Mouse (Mus musculus): ENCODE measurements around the gene Vmac.

Gene Vmac

DNA sequence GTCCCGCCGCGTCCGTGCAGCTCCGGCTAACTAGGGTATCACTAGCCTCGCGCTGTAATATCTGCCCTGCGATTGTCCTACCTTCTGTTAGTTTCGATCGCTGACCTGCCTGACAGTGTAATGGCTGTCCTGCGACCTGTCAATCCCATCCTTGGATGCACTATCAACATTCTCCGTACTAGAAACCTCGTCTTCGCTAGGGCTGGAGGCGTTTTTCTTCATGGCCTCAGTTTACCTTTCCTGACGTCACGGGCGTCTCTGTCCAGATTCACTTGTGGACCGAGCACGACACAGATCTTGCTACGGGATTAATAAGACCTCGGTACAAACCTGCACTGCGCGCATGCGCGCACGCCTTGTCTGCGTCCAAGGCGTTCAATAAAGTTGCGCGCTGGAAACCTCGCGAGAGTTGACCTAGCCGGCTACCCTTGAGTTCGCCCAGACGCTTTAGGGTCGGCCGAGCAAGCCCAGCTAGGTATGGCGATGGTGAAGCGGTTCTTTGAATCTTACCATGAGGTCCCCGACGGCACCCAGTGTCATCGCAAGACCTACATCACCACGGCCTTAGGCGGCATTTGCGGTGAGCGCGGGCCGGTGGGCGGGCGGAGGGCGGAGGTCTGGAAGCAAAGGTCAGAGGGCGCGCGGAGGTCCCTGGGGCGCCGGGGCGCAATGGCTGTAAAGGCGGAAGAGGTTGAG, at the start of gene Vmac, which contains the start of gene Ndufa11:
Gene Vmac (minus strand): TSS at position 660 of the 696 bp plus-strand sequence.
Gene Ndufa11 (plus strand): TSS at position 405 of the 696 bp plus-strand sequence.
- WGBS: under 1% methylated on average over 59 of the region's 59 CpGs

DNA sequence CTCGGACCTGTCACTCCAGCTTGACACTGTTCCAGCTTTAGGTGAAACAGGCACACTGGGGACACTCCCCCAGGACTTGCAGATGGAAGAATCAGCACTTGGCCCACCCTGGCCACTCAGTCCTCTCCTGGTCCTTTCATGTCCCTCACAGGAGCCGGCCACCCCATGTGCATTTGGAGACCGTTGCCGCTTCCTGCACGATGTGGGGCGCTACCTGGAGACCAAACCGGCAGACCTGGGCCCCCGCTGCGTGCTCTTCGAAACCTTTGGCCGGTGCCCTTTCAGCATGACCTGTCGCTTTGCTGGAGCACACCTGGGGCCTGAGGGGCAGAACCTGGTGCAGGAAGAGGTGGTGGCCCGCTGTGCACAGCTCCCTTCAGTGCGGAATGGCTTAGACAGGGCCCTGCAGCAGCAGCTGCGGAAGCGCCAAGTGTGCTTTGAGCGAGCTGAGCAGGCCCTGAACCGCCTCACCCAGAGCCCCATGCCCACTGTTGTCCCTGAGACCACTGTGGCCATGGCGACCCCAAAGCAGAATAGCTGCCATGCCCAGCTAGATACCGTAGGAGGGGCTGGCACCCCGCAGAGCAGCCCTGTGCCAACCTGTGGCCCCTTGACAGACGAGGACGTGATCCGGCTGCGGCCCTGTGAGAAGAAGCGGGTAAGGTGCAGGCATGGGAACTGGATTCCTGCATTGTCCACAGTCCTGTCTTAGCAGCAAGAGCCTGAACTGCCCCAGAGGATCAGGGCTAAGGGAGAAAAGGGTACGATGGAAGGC, 49.0 kb upstream of the Vmac start:
- WGBS: 95% methylated on average over 27 of the region's 27 CpGs

DNA sequence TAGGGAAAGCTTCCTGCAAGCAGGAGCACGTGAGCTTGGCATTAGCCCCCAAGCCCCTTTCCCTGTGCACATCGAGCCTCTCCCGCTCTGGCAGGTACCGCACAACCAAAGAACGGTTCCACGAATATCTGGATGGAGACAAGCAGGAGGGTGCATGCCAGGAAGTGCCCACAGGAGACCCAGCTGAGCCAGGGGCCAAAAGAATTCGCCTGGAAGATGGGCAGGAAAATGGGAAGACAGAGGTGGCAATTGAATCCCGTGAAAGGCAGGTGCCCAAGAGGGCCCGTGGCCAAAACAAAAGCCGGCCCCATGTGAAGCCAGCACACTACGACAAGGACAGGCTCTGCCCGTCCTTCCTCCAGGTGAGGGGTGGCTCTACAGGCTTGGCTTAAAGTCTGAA, 47.6 kb upstream of the Vmac start:
- 35% methylated on average over 12 of the region's 12 CpGs for WGBS

DNA sequence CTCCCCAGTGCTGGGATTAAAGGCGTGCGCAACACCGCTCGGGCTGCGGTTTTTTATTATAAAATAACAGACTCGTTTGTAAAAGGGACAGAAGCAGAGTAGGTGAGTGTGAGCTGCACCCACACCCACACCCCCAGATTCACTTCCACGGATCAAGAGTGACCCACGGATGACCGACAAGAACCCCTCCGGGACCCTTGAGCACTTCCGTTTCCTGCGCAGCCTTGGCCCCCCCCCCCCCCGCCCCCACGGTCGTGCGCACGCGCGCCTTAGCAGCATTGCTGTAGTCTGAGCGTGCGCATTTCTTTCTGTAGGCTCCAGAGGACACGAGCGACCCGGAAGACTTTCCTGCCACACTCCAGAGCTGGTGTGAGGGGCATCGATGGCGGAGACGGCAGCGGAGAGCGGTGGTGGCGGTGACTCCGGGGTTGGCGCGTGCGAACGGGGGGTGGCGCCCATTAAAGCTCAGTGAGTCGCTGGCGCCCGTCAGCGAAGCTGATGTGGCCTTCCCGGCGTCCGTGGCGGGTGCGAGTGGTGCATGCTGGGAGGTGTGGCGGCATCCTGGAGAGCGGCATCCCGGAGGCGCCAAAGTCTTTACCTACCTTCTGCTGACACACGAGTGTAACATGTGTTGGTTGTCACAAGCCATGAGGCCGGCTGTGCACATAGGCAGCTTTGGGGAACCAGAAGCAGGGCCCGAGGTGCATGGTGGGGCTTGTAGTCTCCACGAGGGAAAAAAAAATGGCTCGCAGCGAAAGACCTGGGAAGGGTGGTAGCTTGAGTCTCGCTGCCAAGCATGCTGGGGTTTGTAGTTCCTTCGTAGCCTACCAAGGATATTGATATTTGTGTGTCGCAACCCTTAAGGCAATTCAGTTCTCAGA, 46.9 kb upstream of the Vmac start, which contains the start of gene Dus3l:
Gene Dus3l (plus strand): TSS at position 284 of the 881 bp plus-strand sequence.
- under 1% methylated on average over 58 of the region's 58 CpGs for WGBS

DNA sequence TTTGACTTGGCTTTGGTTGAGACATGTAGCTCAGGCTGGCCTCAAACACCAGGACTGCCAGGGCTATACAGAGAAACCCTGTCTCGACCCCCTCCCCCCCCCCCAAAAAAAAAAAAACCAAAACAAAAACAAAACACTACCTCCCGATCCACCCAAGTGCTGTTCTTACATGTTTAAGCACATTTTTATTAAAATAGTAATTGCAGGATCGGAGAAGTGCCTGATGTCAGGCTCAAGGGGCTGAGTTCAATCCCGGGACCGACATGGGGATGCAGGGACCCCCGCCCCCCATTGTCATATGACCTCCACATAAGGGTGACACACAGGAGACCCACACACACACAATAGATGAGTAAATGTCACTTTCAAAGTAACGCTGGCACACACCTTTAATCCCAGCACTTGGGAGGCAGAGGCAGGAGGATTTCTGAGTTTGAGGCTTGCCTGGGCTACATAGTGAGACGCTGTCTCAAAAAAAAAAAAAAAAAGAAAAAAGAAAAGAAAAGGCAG, 46.0 kb upstream of the Vmac start:
- WGBS: 76% methylated on average over 8 of the region's 8 CpGs

DNA sequence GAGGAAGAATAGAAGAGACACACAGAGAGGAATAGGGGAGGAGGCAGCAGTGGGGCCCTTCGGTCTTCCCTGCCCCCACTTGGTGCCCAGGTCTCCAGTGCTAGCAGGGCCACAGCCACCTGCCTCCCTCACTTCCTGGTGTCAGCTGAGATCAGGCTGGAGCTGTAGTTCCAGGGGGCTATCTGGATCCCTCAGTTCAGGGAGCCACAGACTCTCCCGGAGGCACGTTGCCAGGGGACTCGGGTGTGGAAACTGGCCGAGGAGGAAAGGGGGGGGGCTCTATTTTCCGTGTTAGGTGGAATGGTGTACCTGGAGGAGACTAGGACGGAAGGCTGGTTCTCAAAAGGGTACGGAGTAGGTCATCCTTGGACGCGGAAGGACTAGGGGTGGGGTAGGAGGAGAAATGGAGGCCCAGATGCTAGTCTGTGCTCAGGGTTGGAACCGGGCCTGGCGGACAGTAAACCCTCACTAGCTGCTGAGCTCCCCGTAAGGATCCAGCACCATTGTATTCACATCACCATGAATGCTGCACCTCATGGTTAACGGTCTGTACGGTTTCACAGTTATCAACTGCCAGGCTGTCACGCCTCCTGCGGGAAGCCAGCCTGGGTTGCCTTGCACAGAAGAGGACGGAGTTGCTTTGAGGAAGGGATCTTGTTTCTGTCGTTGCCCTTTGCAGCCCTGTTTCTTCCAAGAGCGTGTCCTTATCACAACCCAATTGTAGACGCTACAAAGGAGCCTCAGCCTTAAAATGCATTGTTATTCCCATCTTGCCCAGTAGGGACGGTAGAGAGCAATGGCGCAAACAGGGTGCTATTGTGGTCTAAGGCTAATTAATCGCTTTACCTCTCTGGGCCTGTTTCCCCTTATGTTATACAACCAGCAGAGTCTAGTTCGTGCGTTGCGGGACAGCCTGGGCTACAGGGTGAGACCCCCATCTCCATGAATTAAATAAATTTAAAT, 45.2 kb upstream of the Vmac start:
- WGBS: 37% methylated on average over 27 of the region's 27 CpGs

DNA sequence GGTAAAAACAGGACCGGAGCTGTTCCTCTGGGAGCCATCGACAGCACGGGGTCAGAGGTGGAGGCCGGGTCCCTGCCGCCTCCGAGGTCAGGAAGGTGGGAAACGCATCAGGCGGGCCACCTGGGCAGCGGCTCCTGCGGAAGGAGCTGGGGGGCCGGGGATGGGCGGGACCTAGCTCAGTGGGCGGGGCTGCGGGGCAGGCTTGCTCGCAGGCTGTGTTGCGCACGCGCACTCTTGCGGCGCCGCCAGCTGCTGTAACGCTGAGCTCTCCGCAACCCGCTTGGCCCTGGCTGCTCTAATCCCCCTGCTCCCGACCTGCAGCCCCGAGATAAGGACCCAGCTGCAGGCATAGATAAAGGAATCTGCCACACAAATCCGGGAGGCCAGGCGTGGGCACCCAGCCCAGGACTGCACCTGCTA, 44.2 kb upstream of the Vmac start:
- WGBS: under 1% methylated on average over 28 of the region's 28 CpGs

DNA sequence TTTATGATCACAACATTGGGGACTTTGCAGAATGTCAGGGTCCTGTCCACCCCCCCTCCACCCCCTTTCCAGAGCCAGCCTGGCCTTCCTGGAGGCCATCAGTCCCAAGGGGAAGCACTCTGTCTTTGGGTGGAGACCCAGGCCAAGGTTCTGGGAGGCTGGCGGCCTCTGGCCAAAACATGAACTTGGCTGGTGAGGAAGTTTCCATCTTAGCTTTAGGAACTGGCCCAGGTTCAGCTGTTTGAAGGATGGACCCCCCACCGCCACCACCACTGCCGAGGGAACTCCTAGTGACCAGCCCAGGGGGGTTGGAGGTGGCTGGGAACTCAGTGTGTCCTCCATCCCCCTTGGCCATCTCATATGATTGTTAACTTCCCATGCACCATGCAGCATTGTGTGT, 43.3 kb upstream of the Vmac start:
- WGBS: 57% methylated on average over 3 of the region's 3 CpGs

DNA sequence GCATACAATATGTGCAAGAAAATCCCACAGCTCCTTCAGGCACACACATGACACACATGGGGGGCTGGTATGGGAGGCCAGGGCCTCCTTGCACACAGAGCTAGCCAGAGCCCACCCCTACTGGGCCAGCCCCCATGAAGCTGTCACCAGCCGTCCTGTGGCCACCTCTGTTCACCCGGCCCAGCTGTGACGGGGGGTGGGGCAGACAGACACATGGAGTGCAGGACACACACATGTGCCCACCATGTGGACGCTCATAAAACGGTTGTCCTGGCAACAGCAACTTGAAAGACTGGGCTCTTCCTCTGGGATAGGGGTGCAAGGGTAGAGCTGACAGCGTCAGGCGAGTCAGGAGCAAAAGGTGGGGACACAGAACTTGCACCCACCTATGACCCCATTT, 41.4 kb upstream of the Vmac start:
- WGBS: 60% methylated on average over 7 of the region's 7 CpGs

DNA sequence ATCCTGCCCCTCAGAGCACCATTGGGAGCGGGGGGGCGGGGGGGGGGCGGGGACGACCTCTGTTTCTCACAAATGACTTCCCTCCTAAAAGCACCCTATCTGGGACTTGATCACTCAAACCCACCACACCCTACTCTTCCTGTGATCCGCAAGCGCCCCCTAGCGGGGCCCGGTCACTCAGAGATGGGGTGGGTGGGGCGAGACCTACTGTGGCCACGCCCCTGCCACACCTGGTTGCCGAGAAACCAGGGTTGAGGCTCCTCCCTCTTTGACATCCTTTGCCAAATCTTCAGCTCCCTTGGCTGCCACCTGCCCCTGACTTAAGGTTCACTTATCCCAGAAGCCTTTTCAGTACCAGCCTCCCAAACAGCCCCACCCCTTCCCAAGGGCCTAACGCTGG, 40.3 kb upstream of the Vmac start:
- 7% methylated on average over 12 of the region's 12 CpGs for WGBS

DNA sequence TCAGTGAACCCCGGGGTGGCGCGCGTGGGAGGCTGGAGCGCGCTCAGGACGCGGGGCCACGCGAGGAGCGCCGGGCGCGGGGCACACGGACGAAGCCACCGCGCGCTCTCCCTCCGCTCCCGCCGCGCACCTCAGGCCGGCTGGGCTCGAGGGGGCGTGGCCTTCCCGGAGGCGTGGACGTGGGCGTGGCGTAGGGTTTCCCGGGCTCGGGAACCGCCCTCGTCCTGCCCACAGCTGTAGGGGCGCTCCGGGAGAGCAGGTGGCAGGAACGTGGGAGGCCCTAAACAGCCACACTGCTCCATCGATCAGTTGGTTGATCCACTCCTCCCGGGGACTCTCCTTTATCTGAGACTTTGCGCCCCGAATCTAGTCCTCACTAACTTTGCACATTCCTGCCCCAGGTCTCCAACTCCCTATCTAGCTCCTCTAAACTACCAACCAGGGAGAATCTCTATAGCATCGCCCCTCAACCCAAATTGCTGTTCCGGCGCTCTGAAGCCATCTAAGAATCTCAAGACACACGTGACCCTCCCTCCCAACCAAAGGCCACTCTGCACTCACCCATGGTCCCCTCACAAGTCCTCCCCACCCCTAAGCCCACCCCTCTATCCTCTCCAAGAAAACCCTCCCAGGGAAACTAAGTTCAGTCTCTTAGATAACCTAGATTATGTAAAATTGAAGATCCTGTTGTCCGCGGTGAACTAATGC, 39.7 kb upstream of the Vmac start, which contains the start of gene Nrtn:
Gene Nrtn (minus strand): TSS at position 115 of the 708 bp plus-strand sequence.
- WGBS: under 1% methylated on average over 48 of the region's 48 CpGs

DNA sequence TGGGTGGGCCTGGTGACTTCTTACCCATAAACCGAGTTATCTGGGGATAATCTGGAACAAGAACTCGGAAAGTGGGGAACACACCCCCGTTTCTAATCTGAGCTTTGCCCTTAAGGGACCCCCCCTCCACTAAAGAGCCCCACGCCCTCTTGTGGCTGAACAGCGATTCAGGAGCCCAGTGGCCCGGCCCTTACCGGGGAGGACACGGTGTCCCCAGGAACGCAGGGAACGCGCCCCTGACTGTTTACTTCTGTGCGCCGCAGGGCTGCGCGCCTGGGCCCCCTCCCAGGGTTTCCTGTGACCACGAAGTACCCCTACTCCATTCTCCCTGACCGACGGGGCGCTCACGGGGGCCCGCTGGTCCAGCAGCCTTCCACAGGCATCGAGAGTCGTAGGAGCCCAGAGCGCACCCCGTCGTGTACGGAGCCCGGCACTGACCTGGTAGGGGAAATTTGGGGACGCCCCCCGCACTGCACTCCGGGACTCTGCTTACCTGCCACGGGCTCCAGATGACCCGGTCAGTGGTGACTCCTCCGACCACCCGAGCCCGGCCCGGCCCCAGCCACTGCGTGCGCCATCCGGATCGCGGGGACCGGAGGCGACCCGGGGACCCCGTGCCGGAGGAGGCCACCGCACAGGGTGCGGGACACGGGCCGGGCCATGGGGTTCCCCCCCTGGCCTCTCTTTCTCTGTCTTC, 39.0 kb upstream of the Vmac start:
- WGBS: 1% methylated on average over 51 of the region's 51 CpGs

DNA sequence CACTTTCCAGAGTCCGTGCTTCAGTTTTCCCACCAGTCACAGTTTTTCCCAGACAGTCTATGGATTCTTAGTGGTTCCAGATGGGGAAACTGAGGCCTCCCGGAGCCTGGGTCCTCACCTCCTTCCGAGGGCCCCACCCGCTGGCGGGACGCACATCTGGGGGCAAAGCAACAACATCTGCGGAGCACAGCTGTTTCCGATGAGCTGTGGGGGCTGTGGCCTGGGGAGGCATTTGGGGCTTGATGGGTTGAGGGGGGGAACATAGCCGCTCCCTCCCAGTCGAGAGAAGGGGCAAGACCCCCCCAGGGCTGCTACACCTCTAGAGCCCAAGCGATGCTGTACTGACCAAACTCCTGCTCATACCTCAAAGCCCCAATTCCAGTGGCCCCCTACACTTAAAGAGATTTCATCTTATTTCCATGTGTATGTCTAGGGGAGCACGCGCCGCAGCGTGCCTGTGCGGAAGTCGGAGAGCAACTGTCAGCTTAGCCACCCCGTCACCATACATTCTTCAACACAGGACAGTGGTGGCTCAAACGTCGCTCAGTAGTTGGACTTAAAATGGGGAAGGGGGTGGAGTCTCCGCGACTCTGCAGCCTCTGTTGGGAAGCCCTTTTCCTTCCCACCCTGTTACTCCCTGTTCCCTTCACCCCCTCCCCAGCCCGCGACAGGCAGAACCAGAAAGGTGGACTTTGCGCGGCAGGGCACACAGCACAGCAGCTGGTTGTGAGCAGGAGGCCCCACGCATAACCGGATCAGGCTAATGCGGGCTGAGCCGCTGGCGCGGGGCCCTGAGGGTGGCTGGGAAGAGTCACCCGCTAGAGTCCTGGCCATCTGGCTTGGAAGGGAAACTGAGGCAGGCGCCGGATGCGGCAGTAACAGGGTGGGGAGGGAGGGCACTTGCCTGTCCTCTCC, 36.7 kb upstream of the Vmac start:
- 16% methylated on average over 36 of the region's 36 CpGs for WGBS

DNA sequence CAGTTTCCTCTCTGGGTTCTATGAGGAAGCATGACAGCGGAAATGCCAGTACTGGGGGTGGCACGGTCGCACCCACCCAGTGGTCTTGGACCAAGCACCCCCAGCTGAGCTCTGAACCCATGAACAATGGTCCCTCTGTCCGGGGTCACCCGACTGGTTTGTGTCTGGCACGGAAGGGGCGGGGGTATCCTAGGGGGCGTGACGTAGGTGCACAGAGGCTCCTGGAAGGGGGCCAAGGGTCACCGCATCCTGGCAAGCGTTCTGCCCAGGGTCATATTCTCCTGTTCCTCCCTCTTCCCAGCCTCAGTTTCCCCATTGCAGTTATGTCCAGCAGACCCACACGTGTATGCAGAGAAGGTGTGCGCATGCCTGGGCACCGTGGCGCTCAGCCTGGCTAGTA, 35.6 kb upstream of the Vmac start:
- WGBS: 18% methylated on average over 15 of the region's 15 CpGs

DNA sequence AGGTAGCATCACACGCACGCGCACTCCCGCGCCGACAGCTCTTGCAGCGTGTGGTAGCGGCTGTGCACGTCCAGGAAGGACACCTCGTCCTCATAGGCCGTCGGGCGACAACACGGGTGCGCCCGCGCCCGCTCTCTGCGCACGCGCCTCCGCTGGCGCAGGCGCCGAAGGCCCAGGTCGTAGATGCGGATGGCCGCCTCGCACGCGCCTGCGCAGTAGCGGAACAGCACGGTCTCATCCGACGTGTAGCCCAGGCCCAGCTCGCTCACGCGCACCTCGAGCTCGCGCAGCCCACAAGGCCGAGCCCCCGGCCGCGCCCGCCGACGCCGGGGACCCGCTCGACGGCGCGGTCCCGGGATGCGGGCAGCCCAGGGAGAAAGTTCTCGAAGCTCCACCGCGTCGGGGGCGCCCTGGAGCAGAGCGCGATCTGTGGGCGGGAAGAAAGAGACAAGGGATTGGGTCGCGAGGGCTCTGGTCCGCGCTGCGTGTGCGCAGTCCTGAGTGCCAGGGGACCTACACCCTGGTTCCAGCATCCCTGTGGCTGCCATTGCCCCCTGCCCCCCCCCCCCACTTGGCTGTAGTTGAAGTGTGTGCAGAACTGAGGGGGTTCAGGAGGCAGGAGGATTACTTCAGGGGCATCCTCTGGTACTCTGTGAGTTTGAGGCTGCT, 33.7 kb upstream of the Vmac start:
- WGBS: 26% methylated on average over 71 of the region's 71 CpGs

DNA sequence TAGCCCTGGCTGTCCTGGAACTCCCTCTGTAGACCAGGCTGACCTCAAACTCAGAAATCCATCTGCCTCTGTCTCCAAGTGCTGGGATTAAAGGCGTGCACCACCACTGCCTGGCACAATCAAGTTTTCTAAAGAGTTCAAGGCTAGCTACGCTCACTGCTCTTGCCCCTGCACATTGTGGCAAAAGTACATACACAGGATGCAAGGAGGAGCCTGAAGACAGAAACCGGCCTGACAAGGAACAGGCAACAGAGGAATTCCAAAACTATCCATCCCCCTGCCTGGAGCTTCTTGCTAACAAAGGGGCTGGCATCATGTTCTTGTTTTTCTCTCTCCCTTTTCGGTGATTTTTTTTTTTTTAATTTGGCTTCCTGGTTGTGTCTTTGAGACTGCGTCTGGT, 26.4 kb upstream of the Vmac start:
- WGBS: 59% methylated on average over 5 of the region's 5 CpGs

DNA sequence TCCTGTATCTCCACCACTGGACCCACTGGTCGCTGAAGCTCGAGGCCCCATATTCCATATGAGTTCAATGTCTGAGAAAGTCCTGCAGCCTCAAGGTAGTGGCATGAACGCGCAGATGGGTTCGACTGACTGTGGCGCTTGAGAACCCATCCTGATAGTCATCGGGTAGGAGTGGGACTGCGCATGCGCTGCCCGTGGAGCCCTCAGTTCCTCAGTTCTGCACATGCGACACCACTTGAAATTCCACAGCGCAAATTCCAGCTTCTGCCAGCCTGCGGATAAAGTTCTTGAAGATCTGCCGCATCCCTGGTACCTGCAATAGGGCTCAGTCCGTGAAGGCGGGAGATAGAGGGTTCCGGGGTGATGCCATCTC, 23.0 kb upstream of the Vmac start:
- 86% methylated on average over 17 of the region's 17 CpGs for WGBS

All from cerebral cortex, adult 2 months (tissue).